Mouse (Mus musculus): ENCODE measurements around the gene Adtrp. TPM values are rescaled to one million over a fixed set of nuclear protein-coding genes. Genes with fewer than 3 reads are reported as not detected.

Gene Adtrp
- polyA plus RNA-seq, 1 experiment from 2014 or later, result not detected

DNA sequence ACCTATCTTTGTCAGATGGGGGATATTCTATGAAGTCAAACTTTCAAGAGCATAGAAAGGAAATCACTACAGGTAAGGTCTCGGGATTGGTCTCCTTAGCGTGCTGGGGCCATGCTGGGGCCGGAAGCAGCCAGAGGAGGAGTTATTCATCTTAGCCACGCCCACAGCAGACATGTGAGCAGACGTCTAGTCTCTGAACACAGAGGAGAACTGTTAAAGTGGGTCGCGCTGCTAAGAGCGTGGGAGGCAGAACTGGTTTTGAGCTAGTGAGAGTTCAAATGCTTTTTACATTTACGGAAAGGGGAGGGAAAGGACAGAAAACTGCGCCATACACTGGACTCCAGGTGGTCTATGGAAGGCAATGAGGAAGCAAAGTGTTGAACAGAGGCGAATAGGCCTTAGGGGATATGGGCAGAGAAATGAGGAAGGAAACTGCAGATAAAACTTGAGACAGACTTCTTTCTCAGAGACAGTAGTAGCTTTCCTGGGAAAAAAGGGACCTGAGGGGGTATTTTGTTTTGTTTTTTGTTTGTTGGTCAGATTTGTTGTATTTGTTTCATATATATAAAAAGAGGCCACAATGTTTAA is 22.0 kb downstream of the Adtrp start:
- Histone ChIP-seq H3K27me3 (no peaks in the 10 kb centered on the region), H3K36me3 (no peaks in the 10 kb centered on the region), H3K27ac (no peak overlapping the region), H3K4me1 (replicated peaks) (no peaks in the 10 kb centered on the region), H3K4me2 (no peak overlapping the region), H3K9me3 (replicated peaks) (no peaks in the 10 kb centered on the region), H3K4me3 (replicated peaks) (no peak overlapping the region), H3K9ac (no peak overlapping the region)
- ATAC-seq (ENCODE audit: low read depth), result no peak
- WGBS (ENCODE audit: insufficient replicate concordance), result 41% methylated on average over 11 of the region's 11 CpGs
- DNase-seq, result no peak

DNA sequence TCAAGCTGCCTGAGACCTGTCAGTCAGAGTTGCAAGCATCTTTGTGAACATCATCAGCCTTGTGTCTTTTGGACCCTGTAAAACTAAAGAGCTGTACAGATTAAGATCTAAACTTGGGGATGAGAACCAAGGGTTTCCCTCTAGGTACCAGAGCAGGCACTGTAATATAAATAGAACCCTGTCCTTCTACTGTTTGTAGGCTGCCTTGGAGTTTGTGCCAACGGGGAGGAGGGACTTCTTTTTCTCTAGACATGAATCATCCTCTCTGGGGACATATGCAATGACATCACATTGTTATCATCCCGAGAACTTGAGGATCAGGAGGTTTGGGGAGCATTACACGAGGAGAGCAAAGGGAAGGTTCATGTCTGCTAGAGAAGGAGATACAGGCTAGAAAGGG is 24.4 kb downstream of the Adtrp start:
- H3K36me3 ChIP-seq, result no peaks in the 10 kb centered on the region
- no peaks in the 10 kb centered on the region for H3K27me3 ChIP-seq
- H3K4me1 ChIP-seq (replicated peaks), result no peaks in the 10 kb centered on the region
- H3K4me3 ChIP-seq (replicated peaks), result no peak overlapping the region
- H3K27ac ChIP-seq, result no peak overlapping the region
- ATAC-seq (ENCODE audit: low read depth) (no peak), DNase-seq (no peak)
- no peaks in the 10 kb centered on the region for H3K9me3 ChIP-seq (replicated peaks)
- 47% methylated on average over 3 of the region's 3 CpGs for WGBS (ENCODE audit: insufficient replicate concordance)
- no peak overlapping the region for H3K4me2 ChIP-seq
- no peak overlapping the region for H3K9ac ChIP-seq

DNA sequence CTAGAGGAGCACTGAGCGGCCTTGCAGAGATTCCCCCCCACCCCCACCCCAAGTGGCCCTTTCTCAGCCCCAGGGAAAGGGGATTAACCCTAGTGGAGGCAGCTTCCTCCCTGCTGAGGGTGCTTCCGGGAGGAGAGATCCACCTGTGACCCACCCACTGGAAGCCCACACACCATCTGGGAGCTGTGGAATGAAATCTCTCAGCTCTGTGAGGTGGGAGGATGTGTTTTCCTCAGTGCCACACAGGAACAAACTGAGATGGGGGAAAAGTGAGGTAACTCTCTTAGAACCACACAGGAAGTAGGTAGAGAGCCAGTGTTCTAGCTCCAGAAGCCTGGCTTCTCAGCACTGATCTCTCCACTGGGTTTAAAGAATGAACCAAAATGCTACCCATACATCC is 24.9 kb downstream of the Adtrp start:
- Histone ChIP-seq H3K36me3 (no peaks in the 10 kb centered on the region), H3K27ac (no peak overlapping the region), H3K4me3 (replicated peaks) (no peak overlapping the region), H3K9me3 (replicated peaks) (no peaks in the 10 kb centered on the region), H3K4me2 (no peak overlapping the region), H3K27me3 (no peaks in the 10 kb centered on the region), H3K4me1 (replicated peaks) (no peaks in the 10 kb centered on the region), H3K9ac (no peak overlapping the region)
- no peak for DNase-seq
- WGBS (ENCODE audit: insufficient replicate concordance), result 15% methylated on average over 2 of the region's 2 CpGs
- no peak for ATAC-seq (ENCODE audit: low read depth)

DNA sequence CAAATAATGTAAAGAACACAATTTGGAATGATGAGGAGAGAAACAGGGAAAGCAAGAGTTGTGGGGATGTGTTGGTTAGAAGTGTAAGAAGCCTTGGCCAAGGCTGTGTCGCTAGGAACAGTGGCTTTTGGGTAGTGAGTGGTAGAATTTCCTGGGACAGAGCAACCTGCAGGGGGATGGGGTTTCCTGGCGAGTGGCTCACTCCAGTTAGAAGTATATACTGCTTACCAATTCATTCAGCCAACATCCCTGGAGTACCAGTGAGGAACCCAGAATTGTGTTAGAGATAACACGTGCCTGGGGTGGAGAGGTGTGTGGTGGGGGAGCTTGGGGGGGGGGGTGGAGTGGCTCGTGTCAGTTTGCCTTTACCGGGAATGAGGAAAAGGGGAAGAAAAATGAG is 25.4 kb downstream of the Adtrp start:
- WGBS (ENCODE audit: insufficient replicate concordance), result 23% methylated on average over 5 of the region's 5 CpGs
- Histone ChIP-seq H3K36me3 (no peaks in the 10 kb centered on the region), H3K9me3 (replicated peaks) (no peaks in the 10 kb centered on the region), H3K27me3 (no peaks in the 10 kb centered on the region), H3K4me1 (replicated peaks) (no peaks in the 10 kb centered on the region), H3K9ac (no peak overlapping the region), H3K27ac (no peak overlapping the region), H3K4me3 (replicated peaks) (no peak overlapping the region), H3K4me2 (no peak overlapping the region)
- ATAC-seq (ENCODE audit: low read depth) (no peak), DNase-seq (no peak)

DNA sequence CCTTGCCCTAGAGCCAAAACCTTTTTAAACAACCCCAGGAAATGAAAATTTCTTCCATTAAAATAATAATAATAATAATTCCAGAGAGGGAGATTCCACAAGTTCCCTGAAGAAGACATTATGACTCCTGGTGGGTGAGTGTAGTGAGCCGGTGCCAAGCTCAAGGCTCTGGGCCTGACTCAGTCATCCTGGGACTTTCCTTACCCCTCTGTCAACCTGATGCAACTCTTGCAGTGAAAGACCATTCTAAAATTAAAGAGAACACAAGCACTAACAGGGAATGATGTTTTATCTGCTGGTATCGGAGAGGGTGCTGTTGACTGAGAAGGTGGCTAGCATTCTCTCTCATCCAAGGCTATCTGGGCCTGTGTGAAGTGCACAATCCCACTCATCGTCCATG is 26.5 kb downstream of the Adtrp start:
- DNase-seq (no peak), ATAC-seq (ENCODE audit: low read depth) (no peak)
- no peaks in the 10 kb centered on the region for H3K27me3 ChIP-seq
- H3K9ac ChIP-seq, result no peak overlapping the region
- no peak overlapping the region for H3K4me3 ChIP-seq (replicated peaks)
- H3K36me3 ChIP-seq, result no peaks in the 10 kb centered on the region
- no peak overlapping the region for H3K27ac ChIP-seq
- no peak overlapping the region for H3K4me2 ChIP-seq
- 80% methylated on average over 3 of the region's 3 CpGs for WGBS (ENCODE audit: insufficient replicate concordance)
- no peaks in the 10 kb centered on the region for H3K4me1 ChIP-seq (replicated peaks)
- no peaks in the 10 kb centered on the region for H3K9me3 ChIP-seq (replicated peaks)

DNA sequence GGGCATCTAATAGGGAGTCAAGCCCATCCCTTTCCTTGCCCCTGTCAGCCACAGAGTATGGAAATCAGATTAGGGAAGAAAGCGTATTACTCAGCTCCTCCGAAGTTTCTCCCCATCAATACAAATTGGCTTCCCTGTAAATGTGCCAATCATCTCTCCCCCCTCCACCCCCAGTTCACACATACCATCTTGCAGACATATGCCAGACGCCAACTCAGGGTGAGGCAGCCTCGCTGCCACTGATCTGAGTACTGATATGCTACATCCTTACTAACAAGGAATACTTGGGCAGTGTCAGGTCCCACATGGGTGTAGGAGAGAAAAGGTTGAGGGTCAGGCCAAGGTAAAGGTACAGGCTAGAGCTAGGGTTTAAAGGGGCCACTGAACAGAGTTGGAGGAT is 27.6 kb downstream of the Adtrp start:
- 56% methylated on average over 4 of the region's 4 CpGs for WGBS (ENCODE audit: insufficient replicate concordance)
- Histone ChIP-seq H3K4me1 (replicated peaks) (no peaks in the 10 kb centered on the region), H3K4me3 (replicated peaks) (no peak overlapping the region), H3K4me2 (no peak overlapping the region), H3K27me3 (no peaks in the 10 kb centered on the region), H3K27ac (no peak overlapping the region), H3K36me3 (no peaks in the 10 kb centered on the region), H3K9ac (no peak overlapping the region), H3K9me3 (replicated peaks) (no peaks in the 10 kb centered on the region)
- ATAC-seq (ENCODE audit: low read depth), result no peak
- DNase-seq, result no peak

DNA sequence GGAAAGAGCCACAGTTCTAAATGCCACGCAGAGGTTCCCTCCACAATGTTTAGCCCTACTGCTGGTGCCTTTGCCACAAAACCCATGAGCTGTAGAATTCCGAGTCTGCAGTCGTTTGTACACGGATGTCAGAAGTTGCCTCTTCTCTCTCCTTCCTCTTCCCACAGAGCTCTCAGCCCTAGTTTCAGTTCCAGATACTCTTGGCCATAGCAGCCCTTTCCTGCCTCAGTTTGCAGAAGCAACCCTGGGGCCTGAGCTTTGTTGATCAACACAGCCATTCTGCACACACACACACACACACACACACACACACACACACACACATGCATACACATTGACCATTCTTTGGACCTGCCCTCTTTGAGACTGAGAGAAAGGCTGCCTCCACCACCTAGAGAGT is 28.0 kb downstream of the Adtrp start:
- 65% methylated on average over 4 of the region's 4 CpGs for WGBS (ENCODE audit: insufficient replicate concordance)
- ATAC-seq (ENCODE audit: low read depth) (no peak), DNase-seq (no peak)
- no peak overlapping the region for H3K4me2 ChIP-seq
- H3K27me3 ChIP-seq, result no peaks in the 10 kb centered on the region
- no peak overlapping the region for H3K27ac ChIP-seq
- H3K4me3 ChIP-seq (replicated peaks), result no peak overlapping the region
- no peaks in the 10 kb centered on the region for H3K4me1 ChIP-seq (replicated peaks)
- H3K36me3 ChIP-seq, result no peaks in the 10 kb centered on the region
- no peak overlapping the region for H3K9ac ChIP-seq
- H3K9me3 ChIP-seq (replicated peaks), result no peaks in the 10 kb centered on the region

DNA sequence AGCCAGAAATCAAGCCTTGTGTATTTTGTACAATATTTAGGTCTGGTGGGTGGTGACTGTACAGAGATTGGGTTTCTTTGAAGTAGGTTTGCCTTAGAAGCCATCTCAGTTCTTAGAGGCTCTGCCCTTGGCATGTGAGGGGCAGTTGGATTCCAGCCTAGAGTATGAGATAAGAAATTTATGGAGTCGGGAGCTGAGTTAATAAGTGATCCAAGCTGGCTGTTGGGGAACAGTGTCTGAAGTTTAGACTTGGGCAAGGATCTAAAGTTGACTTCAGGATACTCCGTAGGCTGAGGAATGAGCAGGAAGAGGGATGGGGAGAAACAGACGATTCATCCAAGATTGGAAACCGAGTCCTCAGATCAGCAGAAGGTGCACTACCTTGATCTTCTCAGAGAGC is 29.9 kb downstream of the Adtrp start:
- no peak overlapping the region for H3K4me2 ChIP-seq
- H3K27me3 ChIP-seq, result no peaks in the 10 kb centered on the region
- WGBS (ENCODE audit: insufficient replicate concordance), result 70% methylated on average over 4 of the region's 4 CpGs
- no peak overlapping the region for H3K27ac ChIP-seq
- no peaks in the 10 kb centered on the region for H3K9me3 ChIP-seq (replicated peaks)
- no peaks in the 10 kb centered on the region for H3K36me3 ChIP-seq
- DNase-seq, result no peak
- ATAC-seq (ENCODE audit: low read depth), result no peak
- H3K9ac ChIP-seq, result no peak overlapping the region
- H3K4me3 ChIP-seq (replicated peaks), result no peak overlapping the region
- H3K4me1 ChIP-seq (replicated peaks), result no peaks in the 10 kb centered on the region

DNA sequence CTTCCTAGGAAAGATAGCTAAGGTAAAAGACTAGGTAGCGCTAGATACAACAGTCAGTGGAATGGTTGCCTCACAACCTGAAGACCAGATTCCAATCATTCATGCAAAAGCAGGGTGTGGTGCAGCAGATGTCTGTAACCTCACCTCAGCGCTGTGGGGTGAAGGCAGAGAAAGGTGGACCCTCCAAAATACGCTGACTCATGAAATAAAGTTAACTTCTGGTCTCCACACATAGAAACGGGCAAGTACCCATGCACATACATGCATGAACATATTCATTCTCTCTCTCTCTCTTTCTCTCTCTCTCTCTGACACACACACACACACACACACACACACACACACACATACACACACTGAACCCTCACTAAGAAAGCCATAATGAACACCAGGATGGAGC is 30.8 kb downstream of the Adtrp start:
- no peaks in the 10 kb centered on the region for H3K36me3 ChIP-seq
- H3K9ac ChIP-seq, result no peak overlapping the region
- 68% methylated on average over 4 of the region's 4 CpGs for WGBS (ENCODE audit: insufficient replicate concordance)
- no peak overlapping the region for H3K27ac ChIP-seq
- H3K4me2 ChIP-seq, result no peak overlapping the region
- no peak for DNase-seq
- H3K9me3 ChIP-seq (replicated peaks), result no peaks in the 10 kb centered on the region
- H3K4me1 ChIP-seq (replicated peaks), result no peaks in the 10 kb centered on the region
- ATAC-seq (ENCODE audit: low read depth), result no peak
- H3K27me3 ChIP-seq, result no peaks in the 10 kb centered on the region
- no peak overlapping the region for H3K4me3 ChIP-seq (replicated peaks)

DNA sequence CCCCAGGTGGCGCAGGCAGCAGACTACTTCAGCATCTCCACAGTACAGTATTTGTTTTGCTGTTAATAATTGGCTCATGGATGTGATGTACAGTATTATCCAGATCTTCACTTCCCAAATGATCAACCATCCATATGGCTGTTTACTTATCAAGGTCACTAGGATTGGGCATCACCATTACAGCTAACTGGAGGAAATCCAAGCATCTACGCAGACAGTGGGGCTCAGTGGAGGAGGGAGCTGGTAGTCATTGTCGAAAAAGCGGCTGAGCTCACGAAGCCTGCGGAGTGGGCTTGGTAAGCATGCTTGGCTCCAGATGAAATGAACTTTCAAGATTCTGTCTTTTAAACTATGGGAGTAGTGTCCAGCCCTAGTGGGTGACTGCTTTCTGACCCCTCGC is 36.7 kb downstream of the Adtrp start:
- no peaks in the 10 kb centered on the region for H3K27me3 ChIP-seq
- H3K9me3 ChIP-seq (replicated peaks), result no peaks in the 10 kb centered on the region
- DNase-seq (no peak), ATAC-seq (ENCODE audit: low read depth) (no peak)
- no peak overlapping the region for H3K4me3 ChIP-seq (replicated peaks)
- H3K27ac ChIP-seq, result no peak overlapping the region
- no peak overlapping the region for H3K9ac ChIP-seq
- H3K4me2 ChIP-seq, result no peak overlapping the region
- no peaks in the 10 kb centered on the region for H3K4me1 ChIP-seq (replicated peaks)
- H3K36me3 ChIP-seq, result no peaks in the 10 kb centered on the region
- 84% methylated on average over 7 of the region's 7 CpGs for WGBS (ENCODE audit: insufficient replicate concordance)

DNA sequence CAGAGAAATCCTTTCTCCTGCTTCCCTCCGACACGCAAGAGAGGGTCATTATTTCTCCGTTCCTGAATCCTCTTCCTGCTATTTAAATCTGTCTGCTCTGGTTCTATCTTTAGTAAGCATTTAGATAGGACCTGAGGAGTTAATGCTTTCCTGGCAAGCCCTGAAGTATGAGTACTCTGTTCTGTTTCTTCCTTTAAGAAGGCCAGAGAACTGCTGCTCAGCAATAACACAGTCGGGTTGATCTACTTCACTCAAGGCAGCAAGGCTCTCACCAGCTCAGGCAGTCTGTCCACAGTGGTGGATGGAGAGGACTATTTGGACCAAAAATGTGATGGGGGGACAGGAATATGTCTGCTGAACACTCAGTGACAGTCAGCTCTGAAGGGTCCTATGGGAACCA is 39.7 kb downstream of the Adtrp start:
- Histone ChIP-seq H3K9ac (no peak overlapping the region), H3K9me3 (replicated peaks) (no peaks in the 10 kb centered on the region), H3K27me3 (no peaks in the 10 kb centered on the region), H3K4me2 (no peak overlapping the region), H3K4me1 (replicated peaks) (no peaks in the 10 kb centered on the region), H3K27ac (no peak overlapping the region), H3K4me3 (replicated peaks) (no peak overlapping the region), H3K36me3 (no peaks in the 10 kb centered on the region)
- ATAC-seq (ENCODE audit: low read depth), result no peak
- whole genome bisulfite sequencing (ENCODE audit: insufficient replicate concordance), result 72% methylated on average over 4 of the region's 4 CpGs
- no peak for DNase-seq

DNA sequence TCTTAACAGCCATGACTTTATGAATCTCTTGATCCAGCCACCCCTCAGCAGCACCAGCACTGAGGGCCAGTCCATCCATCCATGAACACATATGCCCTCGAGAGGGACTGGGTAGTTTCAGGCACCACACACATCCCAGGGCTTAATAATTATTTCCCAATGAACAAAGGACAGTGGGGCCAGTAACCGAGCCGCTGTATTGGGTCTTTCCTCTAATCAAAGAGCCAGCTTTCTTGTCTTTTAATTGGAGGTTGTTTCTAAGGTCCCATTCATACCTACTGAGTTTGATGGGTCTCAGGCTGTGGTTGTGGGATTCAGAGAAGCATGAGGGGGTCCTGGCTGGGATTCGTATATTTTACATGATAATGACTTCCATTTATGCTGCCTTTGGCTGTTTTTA is 40.2 kb downstream of the Adtrp start:
- Histone ChIP-seq H3K4me2 (no peak overlapping the region), H3K36me3 (no peaks in the 10 kb centered on the region), H3K4me1 (replicated peaks) (no peaks in the 10 kb centered on the region), H3K4me3 (replicated peaks) (no peak overlapping the region), H3K9ac (no peak overlapping the region), H3K27me3 (no peaks in the 10 kb centered on the region), H3K9me3 (replicated peaks) (no peaks in the 10 kb centered on the region), H3K27ac (no peak overlapping the region)
- ATAC-seq (ENCODE audit: low read depth), result no peak
- 56% methylated on average over 4 of the region's 4 CpGs for WGBS (ENCODE audit: insufficient replicate concordance)
- DNase-seq, result no peak

All from liver, embryonic 13.5 days (tissue).